Mouse (Mus musculus) spleen, adult 2 months (tissue): ENCODE measurements around the gene Lrrc41.

Experiments
- CTCF ChIP-seq: fragments of 200-500 bp; IDR thresholded peaks from 2 replicates; pipeline ENCODE4 v1.5.1; 2011; ENCODE audit warnings: mild to moderate bottlenecking, inconsistent platforms; ENCODE audit not compliant: insufficient read depth, insufficient read length, insufficient replicate concordance; ENCODE audit errors: extremely low read depth
- POLR2A ChIP-seq: fragments of 200-500 bp; IDR thresholded peaks from 2 replicates; pipeline ENCODE4 v1.6.1; 2011; ENCODE audit warnings: low read depth, low read length, inconsistent platforms

- no peak for TF ChIP-seq POLR2A
- TF ChIP-seq CTCF, result no peak
These were observed 28.5 kb upstream of the Lrrc41 start for GRCm38 (mm10) chr4:116046604-116047003.
